ENCODE assay signal across 8 mouse cellular contexts in genomic region chr2:156179796-156180093, GRCm38 (mm10). TPM values are rescaled to one million over a fixed set of nuclear protein-coding genes. Genes with fewer than 3 reads are reported as not detected.
DNase-seq lines count a peak whose midpoint lies in the region; ATAC-seq lines count a peak whose summit lies in the region.

No protein-coding gene starts in this region.

- H3K27me3 ChIP-seq in kidney, embryonic 14.5 days (ENCODE audit: control insufficient read depth, insufficient read depth, low read length): no peaks in the 10 kb centered on the region
- no peaks in the 10 kb centered on the region for H3K27me3 ChIP-seq in hindbrain, embryonic 14.5 days (ENCODE audit: control insufficient read depth, insufficient read depth, low read length)
- no peaks in the 10 kb centered on the region for H3K27me3 ChIP-seq in midbrain, embryonic 13.5 days

- peaks cover 9% of the 10 kb centered on the region; the same call in 1 of the 2 replicates for H3K4me1 ChIP-seq in kidney, embryonic 14.5 days (ENCODE audit: control insufficient read depth, insufficient read depth, low read length)
- peaks cover 9% of the 10 kb centered on the region; the same call in 1 of the 2 replicates for H3K4me1 ChIP-seq in brown adipose tissue, adult 24 weeks (ENCODE audit: control insufficient read depth, insufficient read depth, insufficient read length, low read length)
- H3K4me1 ChIP-seq in hindbrain, embryonic 14.5 days (replicated peaks; ENCODE audit: control insufficient read depth, insufficient read depth, low read length): peaks cover 30% of the 10 kb centered on the region
- peaks cover 42% of the 10 kb centered on the region for H3K4me1 ChIP-seq in midbrain, embryonic 13.5 days (replicated peaks)

- ATAC-seq in kidney, embryonic 14.5 days (ENCODE audit: low FRiP score, low TSS enrichment): no peak
- no peak; the same call in 1 of the 2 replicates for ATAC-seq in hindbrain, embryonic 14.5 days (ENCODE audit: low FRiP score)
- ATAC-seq in midbrain, embryonic 13.5 days: 0 out of 2 replicates have a peak, but pooled peaks have one; percentile 24

- WGBS in kidney, embryonic 14.5 days: under 1% methylated on average over 41 of the region's 41 CpGs
- WGBS in hindbrain, embryonic 14.5 days: under 1% methylated on average over 41 of the region's 41 CpGs
- whole genome bisulfite sequencing in midbrain, embryonic 13.5 days: 1% methylated on average over 29 of the region's 41 CpGs

- H3K27ac ChIP-seq in kidney, embryonic 14.5 days (ENCODE audit: low read depth, low read length): peak overlapping the region; percentile 96
- H3K27ac ChIP-seq in brown adipose tissue, adult 24 weeks (replicated peaks; ENCODE audit: low read depth, low read length): peak overlapping the region; percentile 100
- peak overlapping the region; percentile 99 for H3K27ac ChIP-seq in hindbrain, embryonic 14.5 days
- peak overlapping the region; percentile 98 for H3K27ac ChIP-seq in midbrain, embryonic 13.5 days

- peak overlapping the region; percentile 100 for H3K9ac ChIP-seq in kidney, embryonic 14.5 days (ENCODE audit: low read depth, low read length)
- peak overlapping the region; percentile 100 for H3K9ac ChIP-seq in hindbrain, embryonic 14.5 days
- peak overlapping the region; percentile 100 for H3K9ac ChIP-seq in midbrain, embryonic 13.5 days (replicated peaks)

- H3K4me2 ChIP-seq in kidney, embryonic 14.5 days (replicated peaks; ENCODE audit: low read depth, low read length): no peak overlapping the region; the same call in 1 of the 2 replicates
- 0 out of 2 replicates have a peak overlapping the region, but pooled peaks have one; percentile 66 for H3K4me2 ChIP-seq in hindbrain, embryonic 14.5 days (replicated peaks)
- H3K4me2 ChIP-seq in midbrain, embryonic 13.5 days (replicated peaks): peak overlapping the region; percentile 88; the same call in 1 of the 2 replicates

- no peaks in the 10 kb centered on the region for H3K9me3 ChIP-seq in kidney, embryonic 14.5 days (ENCODE audit: control insufficient read depth, low read length)
- H3K9me3 ChIP-seq in hindbrain, embryonic 14.5 days (ENCODE audit: control insufficient read depth, low read length): no peaks in the 10 kb centered on the region
- no peaks in the 10 kb centered on the region for H3K9me3 ChIP-seq in midbrain, embryonic 13.5 days

- peak overlapping the region; percentile 96 for H3K4me3 ChIP-seq in kidney, embryonic 14.5 days (ENCODE audit: low read length)
- peak overlapping the region; percentile 100 for H3K4me3 ChIP-seq in brown adipose tissue, adult 24 weeks (ENCODE audit: insufficient read depth, low read depth, low read length)
- peak overlapping the region; percentile 96 for H3K4me3 ChIP-seq in hindbrain, embryonic 14.5 days (replicated peaks; ENCODE audit: low read length)
- H3K4me3 ChIP-seq in midbrain, embryonic 13.5 days (replicated peaks): peak overlapping the region; percentile 99

- H3K36me3 ChIP-seq in kidney, embryonic 14.5 days (ENCODE audit: control insufficient read depth, insufficient read depth, low read length): peaks cover 39% of the 10 kb centered on the region
- H3K36me3 ChIP-seq in hindbrain, embryonic 14.5 days (replicated peaks; ENCODE audit: control insufficient read depth, insufficient read depth): peaks cover 36% of the 10 kb centered on the region
- H3K36me3 ChIP-seq in midbrain, embryonic 13.5 days: peaks cover 18% of the 10 kb centered on the region

- DNase-seq in kidney, postnatal 4 days: no peak
- no peak for DNase-seq in hindbrain, embryonic 14.5 days (ENCODE audit: low spot score)
- DNase-seq in left cerebral cortex, adult 11 months (ENCODE audit: low spot score): no peak
- no peak for DNase-seq in natural killer cell, adult 2 months (ENCODE audit: low spot score in 2 of 2)
- DNase-seq in spleen, postnatal 10 days (ENCODE audit: low spot score in 2 of 2): no peak

RNA-seq across cellular contexts. Expression of gene Rbm39, which starts 0.3 kb away (rescaled TPM):
- 683 and 751 TPM in 2 replicates for polyA plus RNA-seq in kidney, embryonic 14.5 days (2014; fragmentation: Nextera tagmentation; extraction: Ambion mirVana)
- polyA plus RNA-seq in brown adipose tissue, adult 24 weeks (2012; ENCODE audit: insufficient read depth, insufficient read length, missing spikeins): 113 and 143 TPM in 2 replicates
- 396 and 461 TPM in 2 replicates for polyA plus RNA-seq in hindbrain, embryonic 14.5 days (2014; fragmentation: Nextera tagmentation; extraction: Ambion mirVana)
- polyA plus RNA-seq in midbrain, embryonic 13.5 days (2015; fragmentation: Nextera tagmentation; extraction: Ambion mirVana): 611 and 631 TPM in 2 replicates

RNA-seq across cellular contexts. Expression of gene Phf20, which starts 16.5 kb away (rescaled TPM):
- 68.8 and 71.7 TPM in 2 replicates for polyA plus RNA-seq in kidney, embryonic 14.5 days (2014; fragmentation: Nextera tagmentation; extraction: Ambion mirVana)
- 9.1 and 17.5 TPM in 2 replicates for polyA plus RNA-seq in brown adipose tissue, adult 24 weeks (2012; ENCODE audit: insufficient read depth, insufficient read length, missing spikeins)
- polyA plus RNA-seq in hindbrain, embryonic 14.5 days (2014; fragmentation: Nextera tagmentation; extraction: Ambion mirVana): 107 and 117 TPM in 2 replicates
- 111 and 124 TPM in 2 replicates for polyA plus RNA-seq in midbrain, embryonic 13.5 days (2015; fragmentation: Nextera tagmentation; extraction: Ambion mirVana)

RNA-seq across cellular contexts. Expression of gene Nfs1, which starts 35.8 kb away (rescaled TPM):
- 40.8 and 44.6 TPM in 2 replicates for polyA plus RNA-seq in kidney, embryonic 14.5 days (2014; fragmentation: Nextera tagmentation; extraction: Ambion mirVana)
- 107 and 161 TPM in 2 replicates for polyA plus RNA-seq in brown adipose tissue, adult 24 weeks (2012; ENCODE audit: insufficient read depth, insufficient read length, missing spikeins)
- polyA plus RNA-seq in hindbrain, embryonic 14.5 days (2014; fragmentation: Nextera tagmentation; extraction: Ambion mirVana): 29.3 and 31.3 TPM in 2 replicates
- polyA plus RNA-seq in midbrain, embryonic 13.5 days (2015; fragmentation: Nextera tagmentation; extraction: Ambion mirVana): 29.5 and 29.8 TPM in 2 replicates

RNA-seq across cellular contexts. Expression of gene Romo1, which starts 35.9 kb away (rescaled TPM):
- 417 and 550 TPM in 2 replicates for polyA plus RNA-seq in kidney, embryonic 14.5 days (2014; fragmentation: Nextera tagmentation; extraction: Ambion mirVana)
- 723 and 898 TPM in 2 replicates for polyA plus RNA-seq in brown adipose tissue, adult 24 weeks (2012; ENCODE audit: insufficient read depth, insufficient read length, missing spikeins)
- polyA plus RNA-seq in hindbrain, embryonic 14.5 days (2014; fragmentation: Nextera tagmentation; extraction: Ambion mirVana): 446 and 540 TPM in 2 replicates
- 434 and 435 TPM in 2 replicates for polyA plus RNA-seq in midbrain, embryonic 13.5 days (2015; fragmentation: Nextera tagmentation; extraction: Ambion mirVana)

RNA-seq across cellular contexts. Expression of gene Gm28036, which starts 52.9 kb away (rescaled TPM):
- 3.4 and 13.2 TPM in 2 replicates for polyA plus RNA-seq in kidney, embryonic 14.5 days (2014; fragmentation: Nextera tagmentation; extraction: Ambion mirVana)
- 2.9 and 4.3 TPM in 2 replicates for polyA plus RNA-seq in brown adipose tissue, adult 24 weeks (2012; ENCODE audit: insufficient read depth, insufficient read length, missing spikeins)
- 12.3 and 14.2 TPM in 2 replicates for polyA plus RNA-seq in hindbrain, embryonic 14.5 days (2014; fragmentation: Nextera tagmentation; extraction: Ambion mirVana)
- polyA plus RNA-seq in midbrain, embryonic 13.5 days (2015; fragmentation: Nextera tagmentation; extraction: Ambion mirVana): 23.0 and 28.4 TPM in 2 replicates
